Mouse (Mus musculus): Measurements from ENCODE around the gene Ggps1. TPM values are rescaled to one million over a fixed set of nuclear protein-coding genes. Genes with fewer than 3 reads are reported as not detected.
"Not testable (repeated sequence)": the region's sequence is repeated elsewhere in the genome, so short reads cannot be mapped to it uniquely, and the experiment has no call there.

The Ggps1 gene
- polyA plus RNA-seq, 1 experiment from 2014 or later, result 32.2 TPM

- no peak overlapping the region for H3K27ac ChIP-seq (ENCODE audit: low read depth, low read length)
- no peaks in the 10 kb centered on the region; the same call in 1 of the 2 replicates for H3K4me1 ChIP-seq (replicated peaks; ENCODE audit: control insufficient read depth, insufficient read depth, low read length)
- H3K9ac ChIP-seq (ENCODE audit: low read depth, low read length), result no peak overlapping the region
- no peaks in the 10 kb centered on the region for H3K27me3 ChIP-seq (replicated peaks; ENCODE audit: control insufficient read depth, insufficient read depth, low read length)
- no peaks in the 10 kb centered on the region for H3K9me3 ChIP-seq (ENCODE audit: control insufficient read depth)
- no peak overlapping the region for H3K4me2 ChIP-seq (replicated peaks; ENCODE audit: low read depth)
- TF ChIP-seq CTCF (IDR thresholded peaks at IDR 0.05; ENCODE audit: low read depth), result no peak
- peaks cover 3% of the 10 kb centered on the region; the same call in 1 of the 2 replicates for H3K36me3 ChIP-seq (ENCODE audit: control insufficient read depth, insufficient read depth)
- no peak overlapping the region for H3K4me3 ChIP-seq (ENCODE audit: low read depth, low read length)
- ATAC-seq, result no peak
These were observed 29.3 kb downstream of the Ggps1 start for GRCm38 (mm10) chr13:14034073-14034348.

GRCm38 (mm10) chr13:14033309-14034072 is 29.8 kb downstream of the Ggps1 start:
- H3K4me2 ChIP-seq (replicated peaks; ENCODE audit: low read depth), result no peak overlapping the region
- H3K4me3 ChIP-seq (ENCODE audit: low read depth, low read length), result no peak overlapping the region
- no peak overlapping the region for H3K27ac ChIP-seq (ENCODE audit: low read depth, low read length)
- H3K36me3 ChIP-seq (ENCODE audit: control insufficient read depth, insufficient read depth), result peaks cover 6% of the 10 kb centered on the region; the same call in 1 of the 2 replicates
- no peak overlapping the region for H3K9ac ChIP-seq (ENCODE audit: low read depth, low read length)
- H3K9me3 ChIP-seq (ENCODE audit: control insufficient read depth), result no peaks in the 10 kb centered on the region
- no peak for TF ChIP-seq CTCF (IDR thresholded peaks at IDR 0.05; ENCODE audit: low read depth)
- ATAC-seq, result no peak
- WGBS, result 68% methylated on average over 5 of the region's 5 CpGs
- H3K27me3 ChIP-seq (replicated peaks; ENCODE audit: control insufficient read depth, insufficient read depth, low read length), result no peaks in the 10 kb centered on the region
- H3K4me1 ChIP-seq (replicated peaks; ENCODE audit: control insufficient read depth, insufficient read depth, low read length), result no peaks in the 10 kb centered on the region; the same call in 1 of the 2 replicates

- Histone ChIP-seq H3K9me3 (ENCODE audit: control insufficient read depth) (no peaks in the 10 kb centered on the region), H3K9ac (ENCODE audit: low read depth, low read length) (no peak overlapping the region), H3K4me3 (ENCODE audit: low read depth, low read length) (no peak overlapping the region), H3K4me1 (replicated peaks; ENCODE audit: control insufficient read depth, insufficient read depth, low read length) (no peaks in the 10 kb centered on the region), H3K27me3 (replicated peaks; ENCODE audit: control insufficient read depth, insufficient read depth, low read length) (no peaks in the 10 kb centered on the region), H3K4me2 (replicated peaks; ENCODE audit: low read depth) (no peak overlapping the region), H3K36me3 (ENCODE audit: control insufficient read depth, insufficient read depth) (peaks cover 21% of the 10 kb centered on the region), H3K27ac (ENCODE audit: low read depth, low read length) (no peak overlapping the region)
- peak; percentile 69 for ATAC-seq
- no peak for TF ChIP-seq CTCF (IDR thresholded peaks at IDR 0.05; ENCODE audit: low read depth)
- 74% methylated on average over 6 of the region's 6 CpGs for WGBS
These were observed 37.0 kb downstream of the Ggps1 start for GRCm38 (mm10) chr13:14026154-14026820.

- Histone ChIP-seq H3K4me2 (replicated peaks; ENCODE audit: low read depth) (no peak overlapping the region), H3K9ac (ENCODE audit: low read depth, low read length) (no peak overlapping the region), H3K9me3 (ENCODE audit: control insufficient read depth) (no peaks in the 10 kb centered on the region), H3K27me3 (replicated peaks; ENCODE audit: control insufficient read depth, insufficient read depth, low read length) (no peaks in the 10 kb centered on the region), H3K27ac (ENCODE audit: low read depth, low read length) (no peak overlapping the region), H3K4me1 (replicated peaks; ENCODE audit: control insufficient read depth, insufficient read depth, low read length) (no peaks in the 10 kb centered on the region), H3K36me3 (ENCODE audit: control insufficient read depth, insufficient read depth) (peaks cover 21% of the 10 kb centered on the region), H3K4me3 (ENCODE audit: low read depth, low read length) (no peak overlapping the region)
- TF ChIP-seq CTCF (IDR thresholded peaks at IDR 0.05; ENCODE audit: low read depth), result no peak
- 85% methylated on average over 6 of the region's 6 CpGs for WGBS
- ATAC-seq, result no peak
These were observed 37.7 kb downstream of the Ggps1 start for GRCm38 (mm10) chr13:14025554-14025953.

- H3K4me3 ChIP-seq (ENCODE audit: low read depth, low read length); H3K4me1 ChIP-seq (replicated peaks; ENCODE audit: control insufficient read depth, insufficient read depth, low read length); H3K27me3 ChIP-seq (replicated peaks; ENCODE audit: control insufficient read depth, insufficient read depth, low read length); ATAC-seq; H3K9ac ChIP-seq (ENCODE audit: low read depth, low read length); H3K9me3 ChIP-seq (ENCODE audit: control insufficient read depth); H3K4me2 ChIP-seq (replicated peaks; ENCODE audit: low read depth); H3K27ac ChIP-seq (ENCODE audit: low read depth, low read length): not testable (repeated sequence)
- 74% methylated on average over 9 of the region's 12 CpGs for WGBS
- peaks cover 29% of the 10 kb centered on the region for H3K36me3 ChIP-seq (ENCODE audit: control insufficient read depth, insufficient read depth)
These were observed 41.9 kb downstream of the Ggps1 start for GRCm38 (mm10) chr13:14021417-14021816.

GRCm38 (mm10) chr13:14018852-14019251 is 44.4 kb downstream of the Ggps1 start:
- H3K4me1 ChIP-seq (replicated peaks; ENCODE audit: control insufficient read depth, insufficient read depth, low read length), result no peaks in the 10 kb centered on the region
- H3K4me2 ChIP-seq (replicated peaks; ENCODE audit: low read depth), result no peak overlapping the region
- H3K27ac ChIP-seq (ENCODE audit: low read depth, low read length), result no peak overlapping the region
- H3K9me3 ChIP-seq (ENCODE audit: control insufficient read depth), result no peaks in the 10 kb centered on the region
- no peak overlapping the region for H3K4me3 ChIP-seq (ENCODE audit: low read depth, low read length)
- ATAC-seq, result no peak
- peaks cover 36% of the 10 kb centered on the region for H3K36me3 ChIP-seq (ENCODE audit: control insufficient read depth, insufficient read depth)
- H3K27me3 ChIP-seq (replicated peaks; ENCODE audit: control insufficient read depth, insufficient read depth, low read length), result no peaks in the 10 kb centered on the region
- WGBS, result 90% methylated on average over 3 of the region's 3 CpGs
- no peak for TF ChIP-seq CTCF (IDR thresholded peaks at IDR 0.05; ENCODE audit: low read depth)
- H3K9ac ChIP-seq (ENCODE audit: low read depth, low read length), result no peak overlapping the region
